Mouse (Mus musculus) liver, postnatal 0 days (tissue): ENCODE data around the gene Bid. TPM values are rescaled to one million over a fixed set of nuclear protein-coding genes. Genes with fewer than 3 reads are reported as not detected.
"Not testable (repeated sequence)": the region's sequence is repeated elsewhere in the genome, so short reads cannot be mapped to it uniquely, and the experiment has no call there.

Experiments
- ATAC-seq: fragments of 200-750 bp; cut with Nextera tagmentation; 2 replicates; pipeline ENCODE4 v1.8.0; 2017; ENCODE audit warnings: mild to moderate bottlenecking, moderate library complexity
- DNase-seq: peaks from one replicate; pipeline ENCODE4 v3.0.0-alpha.2; 2016
- H3K27ac ChIP-seq: fragments of 300-500 bp; sonication (generic); 2 replicates; pipeline ENCODE4 v1.5.1; 2014; ENCODE audit warnings: antibody characterized with exemption, moderate library complexity, mild to moderate bottlenecking, low read depth
- H3K27me3 ChIP-seq: fragments of 300-500 bp; sonication (generic); 2 replicates; pipeline ENCODE4 v1.6.1; 2014; ENCODE audit warnings: low read length, control low read depth, mixed read lengths; ENCODE audit not compliant: insufficient read depth
- H3K36me3 ChIP-seq: fragments of 300-500 bp; sonication (generic); replicated peaks from 2 replicates; pipeline ENCODE4 v1.6.1; 2014; ENCODE audit warnings: mild to moderate bottlenecking, control low read depth, low read length, moderate library complexity, mixed read lengths; ENCODE audit not compliant: insufficient read depth
- H3K4me1 ChIP-seq: fragments of 300-500 bp; sonication (generic); 2 replicates; pipeline ENCODE4 v1.6.1; 2014; ENCODE audit warnings: antibody characterized with exemption, mild to moderate bottlenecking, control low read depth; ENCODE audit not compliant: insufficient read depth
- H3K4me2 ChIP-seq: fragments of 300-500 bp; sonication (generic); 2 replicates; pipeline ENCODE4 v1.6.1; 2014; ENCODE audit warnings: low read depth, mild to moderate bottlenecking, low read length, moderate library complexity, mixed read lengths
- H3K4me3 ChIP-seq: fragments of 300-500 bp; sonication (generic); 2 replicates; pipeline ENCODE4 v1.5.1; 2014; ENCODE audit warnings: low read depth, low read length
- H3K9ac ChIP-seq: fragments of 300-500 bp; sonication (generic); replicated peaks from 2 replicates; pipeline ENCODE4 v1.6.1; 2014; ENCODE audit warnings: mild to moderate bottlenecking, moderate library complexity
- H3K9me3 ChIP-seq: fragments of 300-500 bp; sonication (generic); 2 replicates; pipeline ENCODE4 v1.6.1; 2016; ENCODE audit warnings: mild to moderate bottlenecking, control low read depth, low read length, mixed read lengths
- CTCF ChIP-seq: sonication (generic); IDR thresholded peaks from 2 replicates; pipeline ENCODE4 v1.5.1; 2016; ENCODE audit warnings: antibody characterized with exemption, low read depth
- EP300 ChIP-seq: IDR thresholded peaks from 2 replicates; pipeline ENCODE4 v1.6.1; 2016; ENCODE audit warnings: antibody characterized with exemption, low read depth, mild to moderate bottlenecking
- WGBS: fragments of 180-500 bp; shearing (Covaris S2); extraction: QIAGEN DNeasy Blood & Tissue Kit; methylation state at CpG from one replicate; pipeline ENCODE4 v1.1.7; 2014; ENCODE audit not compliant: insufficient replicate concordance; 5-methylcytosine and 5-hydroxymethylcytosine counted together
- polyA plus RNA-seq: library from polyadenylated mRNA; unstranded; fragments of >200 nt; fragmentation: Nextera tagmentation; extraction: Ambion mirVana; gene quantifications from 2 replicates; pipeline ENCODE4 v1.2.1, GENCODE M21; 2015

The Bid gene
- polyA plus RNA-seq, 1 experiment from 2014 or later = 24.6 TPM

DNA sequence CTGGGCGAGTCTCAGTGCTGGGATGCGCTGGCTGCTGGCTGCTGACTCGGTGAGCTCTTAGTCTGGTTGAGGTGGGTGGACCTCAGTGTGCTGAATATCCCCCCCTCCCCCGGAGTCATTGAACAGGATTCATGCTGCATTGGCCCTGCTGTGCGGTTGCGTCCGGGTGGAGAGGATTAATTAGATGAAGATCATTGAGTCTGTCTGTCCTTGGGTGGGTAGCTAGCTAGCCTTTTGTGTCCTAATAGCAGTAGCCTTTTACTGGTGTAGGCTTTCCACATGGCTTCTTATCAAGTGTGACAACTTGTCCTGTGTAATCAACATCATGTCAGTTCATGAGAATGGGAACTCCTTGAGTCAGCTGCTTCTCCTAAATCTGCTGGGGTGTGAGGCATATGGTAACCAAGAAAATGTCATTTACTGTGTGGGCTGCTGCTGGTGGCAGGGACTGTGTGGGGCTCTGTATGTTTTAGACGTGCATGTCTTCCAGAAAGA lies 58.4 kb downstream of the Bid start:
- Histone ChIP-seq H3K36me3 (peaks cover 52% of the 10 kb centered on the region), H3K4me1 (0 out of 2 replicates have a peak, but pooled peaks cover 3% of the 10 kb centered on the region), H3K27me3 (no peaks in the 10 kb centered on the region), H3K9me3 (no peaks in the 10 kb centered on the region), H3K4me3 (no peak overlapping the region), H3K9ac (no peak overlapping the region), H3K4me2 (no peak overlapping the region), H3K27ac (no peak overlapping the region)
- DNase-seq (no peak), ATAC-seq (no peak)
- 80% methylated on average over 8 of the region's 8 CpGs for WGBS
- TF ChIP-seq CTCF = no peak
- no peak for TF ChIP-seq EP300

DNA sequence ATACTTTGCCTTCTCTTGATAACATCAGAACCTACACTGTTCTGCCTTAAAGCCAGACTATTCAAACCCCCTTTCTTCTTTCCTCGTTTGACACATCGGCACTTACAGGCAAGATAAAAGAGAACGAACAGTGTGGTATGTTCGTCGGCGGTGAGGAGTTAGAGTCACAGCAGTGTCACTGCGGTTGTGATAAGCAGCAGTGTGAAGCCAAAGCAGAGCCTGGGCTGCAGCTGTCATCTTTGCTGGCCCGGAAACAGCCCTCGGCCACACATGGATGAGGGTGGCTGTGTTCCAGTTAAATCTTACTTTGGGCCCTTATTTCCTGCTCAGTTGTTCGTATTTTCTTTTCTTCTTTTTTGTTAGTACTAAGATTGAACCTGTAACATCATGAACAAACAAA lies 62.2 kb downstream of the Bid start:
- DNase-seq = peak; percentile 26
- Histone ChIP-seq H3K36me3 (peaks cover 44% of the 10 kb centered on the region), H3K9me3 (no peaks in the 10 kb centered on the region), H3K4me1 (0 out of 2 replicates have a peak, but pooled peaks cover 3% of the 10 kb centered on the region), H3K4me3 (no peak overlapping the region), H3K27ac (peak overlapping the region; percentile 37; the same call in 1 of the 2 replicates), H3K27me3 (no peaks in the 10 kb centered on the region), H3K9ac (no peak overlapping the region), H3K4me2 (no peak overlapping the region)
- WGBS = 50% methylated on average over 10 of the region's 10 CpGs
- ATAC-seq = peak; percentile 72
- no peak for TF ChIP-seq CTCF
- peak; percentile 36; the same call in 1 of the 2 replicates for TF ChIP-seq EP300

DNA sequence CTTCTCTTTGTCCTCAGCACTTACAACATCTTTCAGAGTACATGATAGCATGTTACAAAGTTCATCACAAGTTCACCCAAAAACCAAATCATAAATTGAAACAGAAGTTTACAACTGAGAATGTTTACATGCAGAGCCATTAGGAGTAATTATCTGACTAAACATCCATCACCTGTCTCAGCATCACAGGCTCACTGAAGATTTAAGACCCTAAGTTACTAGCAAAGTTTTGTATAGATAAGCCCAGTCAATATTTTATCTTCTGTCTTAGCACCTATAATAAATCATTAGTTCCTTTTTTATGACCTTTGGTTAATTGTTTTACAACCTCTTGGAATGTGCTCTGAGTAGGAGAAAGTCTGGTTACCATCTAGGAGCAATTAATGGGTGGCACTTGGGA lies 65.9 kb downstream of the Bid start:
- not testable (repeated sequence) for H3K9ac ChIP-seq, H3K4me2 ChIP-seq, H3K9me3 ChIP-seq, H3K4me1 ChIP-seq, DNase-seq, ATAC-seq, H3K4me3 ChIP-seq, H3K27ac ChIP-seq, H3K27me3 ChIP-seq
- peaks cover 37% of the 10 kb centered on the region for H3K36me3 ChIP-seq

Other genes starting within 250 kb of the Bid start
- 0.05 TPM in 1 of 2 replicates, not detected in the other for gene Slc25a18, start 143.3 kb downstream of the Bid start, polyA plus RNA-seq
- 193 and 199 TPM in 2 replicates for gene Atp6v1e1, start 94.1 kb downstream of the Bid start, polyA plus RNA-seq
- gene Bcl2l13, start 80.6 kb downstream of the Bid start, polyA plus RNA-seq = 18.4 and 20.4 TPM in 2 replicates
- gene Mical3, start 214.1 kb upstream of the Bid start, polyA plus RNA-seq = 4.0 and 4.5 TPM in 2 replicates